Mouse (Mus musculus) MEL (cell line): ENCODE measurements around the gene Npy. TPM values are rescaled to one million over a fixed set of nuclear protein-coding genes. Genes with fewer than 3 reads are reported as not detected.

Source experiments
- DNase-seq: peaks from one replicate; pipeline ENCODE4 v3.0.0; 2011; ENCODE audit warnings: low read depth, low spot score
- H3K27ac ChIP-seq: 2 replicates; pipeline ENCODE4 v1.5.1; 2012; ENCODE audit warnings: low read depth, mild to moderate bottlenecking, control low read depth, low read length, moderate library complexity; ENCODE audit not compliant: control insufficient read depth
- H3K27me3 ChIP-seq, 2 experiments: fragments of 150-350 bp in 1 of 2; sonication (generic) in 1 of 2; 2 replicates each; pipeline ENCODE4 v1.6.1; 2012; ENCODE audit warnings: low read length in 2 of 2, mild to moderate bottlenecking in 2 of 2, improper control_type of control experiment in 1 of 2, moderate library complexity in 1 of 2; ENCODE audit not compliant: insufficient read depth in 2 of 2, control insufficient read depth in 1 of 2
- H3K36me3 ChIP-seq, 2 experiments: 2 replicates each; pipeline ENCODE4 v1.6.1; 2012 to 2014; ENCODE audit warnings: low read length in 2 of 2, improper control_type of control experiment in 1 of 2, inconsistent platforms in 1 of 2, mild to moderate bottlenecking in 1 of 2; ENCODE audit not compliant: insufficient read depth in 2 of 2, control insufficient read depth in 1 of 2
- H3K4me1 ChIP-seq, 2 experiments: fragments of 150-350 bp in 1 of 2; sonication (generic) in 1 of 2; 2 replicates each; pipeline ENCODE4 v1.6.1; 2012; ENCODE audit warnings: low read length in 2 of 2, improper control_type of control experiment in 1 of 2, mild to moderate bottlenecking in 1 of 2; ENCODE audit not compliant: insufficient read depth in 2 of 2, control insufficient read depth in 1 of 2
- H3K4me3 ChIP-seq, 2 experiments: fragments of 150-350 bp in 1 of 2; sonication (generic) in 1 of 2; 2 replicates each; pipeline ENCODE4 v1.5.1; 2012; ENCODE audit warnings: low read depth in 2 of 2, low read length in 2 of 2, mild to moderate bottlenecking in 2 of 2, moderate library complexity in 2 of 2, control low read depth in 1 of 2, improper control_type of control experiment in 1 of 2; ENCODE audit not compliant: control insufficient read depth in 1 of 2, insufficient read depth in 1 of 2
- H3K79me2 ChIP-seq: 2 replicates; pipeline ENCODE4 v1.6.1; 2012; ENCODE audit warnings: mild to moderate bottlenecking, low read length, moderate library complexity; ENCODE audit not compliant: control insufficient read depth, poor library complexity, insufficient read depth
- H3K9ac ChIP-seq: 2 replicates; pipeline ENCODE4 v1.6.1; 2012; ENCODE audit warnings: low read depth, mild to moderate bottlenecking, control low read depth, low read length, moderate library complexity; ENCODE audit not compliant: control insufficient read depth, poor library complexity, severe bottlenecking
- H3K9me3 ChIP-seq: fragments of 150-350 bp; sonication (generic); replicated peaks from 2 replicates; pipeline ENCODE4 v1.6.1; 2012; ENCODE audit warnings: mild to moderate bottlenecking, low read length, improper control_type of control experiment, moderate library complexity; ENCODE audit not compliant: insufficient read depth
- CHD2 ChIP-seq: IDR thresholded peaks from 2 replicates; pipeline ENCODE4 v1.6.1; 2011; ENCODE audit warnings: low read length, improper control_type of control experiment
- CTCF ChIP-seq, 3 experiments: IDR thresholded peaks in 2 of 3; conservative IDR thresholded peaks in 1 of 3; 2 replicates each; pipeline ENCODE4 v1.5.1; 2011 to 2012; ENCODE audit warnings: low read length in 3 of 3, low read depth in 2 of 3, mild to moderate bottlenecking in 2 of 3, improper control_type of control experiment in 1 of 3, inconsistent platforms in 1 of 3, mixed read lengths in 1 of 3, moderate library complexity in 1 of 3; ENCODE audit not compliant: control insufficient read depth in 1 of 3, insufficient read depth in 1 of 3, poor library complexity in 1 of 3, severe bottlenecking in 1 of 3
- ELF1 ChIP-seq: IDR thresholded peaks from 2 replicates; pipeline ENCODE4 v1.6.1; 2014; ENCODE audit warnings: low read depth, mild to moderate bottlenecking, inconsistent platforms, low read length, improper control_type of control experiment, moderate library complexity
- EP300 ChIP-seq, 2 experiments: IDR thresholded peaks; 2 replicates each; pipeline ENCODE4 v1.6.1; 2011; ENCODE audit warnings: improper control_type of control experiment in 2 of 2, low read length in 2 of 2, low read depth in 1 of 2, mild to moderate bottlenecking in 1 of 2
- ETS1 ChIP-seq: IDR thresholded peaks from 2 replicates; pipeline ENCODE4 v1.6.1; 2012; ENCODE audit warnings: low read depth, mild to moderate bottlenecking, inconsistent platforms, low read length, improper control_type of control experiment, moderate library complexity
- GABPA ChIP-seq: IDR thresholded peaks from 2 replicates; pipeline ENCODE4 v1.6.1; 2012; ENCODE audit warnings: low read depth, mild to moderate bottlenecking, inconsistent platforms, low read length, improper control_type of control experiment, moderate library complexity
- HCFC1 ChIP-seq: IDR thresholded peaks from 2 replicates; pipeline ENCODE4 v1.6.1; 2012; ENCODE audit warnings: low read depth, mild to moderate bottlenecking, inconsistent platforms, low read length, improper control_type of control experiment, moderate library complexity
- JUND ChIP-seq: IDR thresholded peaks from 2 replicates; pipeline ENCODE4 v1.6.1; 2011; ENCODE audit warnings: low read depth, mild to moderate bottlenecking, improper control_type of control experiment, low read length
- KAT2A ChIP-seq: conservative IDR thresholded peaks from 2 replicates; pipeline ENCODE4 v1.6.1; 2012; ENCODE audit warnings: low read depth, low read length, improper control_type of control experiment, inconsistent platforms
- MAFK ChIP-seq: IDR thresholded peaks from 2 replicates; pipeline ENCODE4 v1.6.1; 2011; ENCODE audit warnings: low read depth, mild to moderate bottlenecking, low read length, improper control_type of control experiment, borderline replicate concordance
- MAX ChIP-seq: IDR thresholded peaks from 2 replicates; pipeline ENCODE4 v1.6.1; 2011; ENCODE audit warnings: low read length, improper control_type of control experiment
- MEF2A ChIP-seq: IDR thresholded peaks from 2 replicates; pipeline ENCODE4 v1.6.1; 2014; ENCODE audit warnings: low read depth, mild to moderate bottlenecking, inconsistent platforms, low read length, improper control_type of control experiment; ENCODE audit not compliant: poor library complexity, insufficient replicate concordance, severe bottlenecking; ENCODE audit errors: extremely low read depth
- MXI1 ChIP-seq: IDR thresholded peaks from 2 replicates; pipeline ENCODE4 v1.6.1; 2011; ENCODE audit warnings: mild to moderate bottlenecking, low read depth, low read length, improper control_type of control experiment
- MYC ChIP-seq: IDR thresholded peaks from 2 replicates; pipeline ENCODE4 v1.6.1; 2011; ENCODE audit warnings: low read depth, mild to moderate bottlenecking, low read length, improper control_type of control experiment, moderate library complexity
- NELFE ChIP-seq: IDR thresholded peaks from 2 replicates; pipeline ENCODE4 v1.6.1; 2011; ENCODE audit warnings: low read depth, low read length, improper control_type of control experiment
- POLR2A ChIP-seq, 2 experiments: IDR thresholded peaks; 2 replicates each; pipeline ENCODE4 v1.6.1; 2011 to 2012; ENCODE audit warnings: low read length in 2 of 2, mild to moderate bottlenecking in 2 of 2, control low read depth in 1 of 2, improper control_type of control experiment in 1 of 2, low read depth in 1 of 2, moderate library complexity in 1 of 2; ENCODE audit not compliant: control insufficient read depth in 1 of 2, insufficient read depth in 1 of 2, poor library complexity in 1 of 2
- SMC3 ChIP-seq: IDR thresholded peaks from 2 replicates; pipeline ENCODE4 v1.6.1; 2011; ENCODE audit warnings: low read depth, low read length, improper control_type of control experiment
- TAL1 ChIP-seq: IDR thresholded peaks from 2 replicates; pipeline ENCODE4 v1.6.1; 2012; ENCODE audit warnings: mild to moderate bottlenecking, inconsistent platforms, low read length, moderate library complexity, mixed read lengths
- TBP ChIP-seq: IDR thresholded peaks from 2 replicates; pipeline ENCODE4 v1.8.0; 2011; ENCODE audit warnings: low read depth, low read length, improper control_type of control experiment
- USF1 ChIP-seq: IDR thresholded peaks from 2 replicates; pipeline ENCODE4 v1.6.1; 2014; ENCODE audit warnings: low read depth, mild to moderate bottlenecking, inconsistent platforms, low read length, improper control_type of control experiment, moderate library complexity
- ZC3H11A ChIP-seq: IDR thresholded peaks from 2 replicates; pipeline ENCODE4 v1.6.1; 2012; ENCODE audit warnings: low read depth, mild to moderate bottlenecking, inconsistent platforms, low read length, improper control_type of control experiment
- ZKSCAN1 ChIP-seq: IDR thresholded peaks from 2 replicates; pipeline ENCODE4 v1.6.1; 2012; ENCODE audit warnings: low read depth, mild to moderate bottlenecking, inconsistent platforms, low read length, improper control_type of control experiment, moderate library complexity
- polyA plus RNA-seq, 2 experiments: library from polyadenylated mRNA; stranded (reverse) in 1 of 2; unstranded in 1 of 2; fragments of >175 nt in 1 of 2; fragments of >200 nt in 1 of 2; gene quantifications; 2 replicates each; pipeline versions ENCODE4 v1.2.1 to v1.2.4; 2012; ENCODE audit warnings: low replicate concordance in 2 of 2, low read depth in 1 of 2; ENCODE audit not compliant: insufficient read length in 2 of 2, insufficient read depth in 1 of 2, missing spikeins in 1 of 2
- total RNA-seq: library from RNA; depleted of rRNA; stranded (reverse); fragments of 300-350 nt; gene quantifications from 2 replicates; pipeline ENCODE4 v1.2.3, GENCODE M21; 2012

Npy gene
- total and polyA plus RNA-seq, 3 experiments = not detected

DNA sequence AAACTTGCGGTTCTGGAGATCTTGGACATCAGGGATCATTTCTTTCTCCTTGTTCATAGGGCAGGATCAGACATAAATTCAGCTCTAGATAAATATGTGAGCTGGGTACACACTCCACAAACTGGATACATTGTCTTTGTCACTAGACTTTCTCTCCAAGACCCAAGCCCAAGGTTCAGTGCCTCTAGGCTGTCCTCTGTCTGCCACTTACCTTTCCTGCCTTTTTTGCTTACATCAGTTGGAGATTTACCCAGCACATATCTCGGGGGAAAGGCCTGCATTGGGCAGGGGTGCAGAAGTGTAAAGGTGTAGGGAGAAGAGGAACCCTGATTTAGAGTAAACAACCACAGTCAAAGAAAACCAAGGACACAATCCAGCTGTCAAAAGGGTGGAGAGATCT lies 1.3 kb downstream of the Npy start:
- Histone ChIP-seq H3K4me3 (no peak overlapping the region), H3K9ac (no peak overlapping the region), H3K36me3 (no peaks in the 10 kb centered on the region), H3K27ac (no peak overlapping the region), H3K4me1 (no peaks in the 10 kb centered on the region), H3K27me3 (no peaks in the 10 kb centered on the region; a peak in 1 of 4 replicates), H3K79me2 (no peaks in the 10 kb centered on the region), H3K9me3 (no peaks in the 10 kb centered on the region)
- no peak for DNase-seq
- no peak for TF ChIP-seq GABPA
- no peak for TF ChIP-seq MXI1
- TF ChIP-seq ZKSCAN1 = no peak
- no peak for TF ChIP-seq SMC3
- no peak for TF ChIP-seq NELFE
- TF ChIP-seq JUND = no peak
- no peak for TF ChIP-seq MEF2A
- TF ChIP-seq ETS1 = no peak
- no peak for TF ChIP-seq CTCF (IDR thresholded peaks at IDR 0.05 in 2 of 3, conservative IDR thresholded peaks at IDR 0.05 in 1 of 3; ENCODE audit: control insufficient read depth in 1 of 3, insufficient read depth in 1 of 3, low read depth in 2 of 3, low read length in 3 of 3, poor library complexity in 1 of 3, severe bottlenecking in 1 of 3)
- TF ChIP-seq EP300 (IDR thresholded peaks at IDR 0.05; ENCODE audit: low read depth in 1 of 2, low read length in 2 of 2) = no peak
- TF ChIP-seq ELF1 = no peak
- no peak for TF ChIP-seq MAX
- no peak for TF ChIP-seq MYC
- TF ChIP-seq CHD2 = no peak
- no peak for TF ChIP-seq ZC3H11A
- TF ChIP-seq HCFC1 = no peak
- no peak for TF ChIP-seq KAT2A
- TF ChIP-seq USF1 = no peak

DNA sequence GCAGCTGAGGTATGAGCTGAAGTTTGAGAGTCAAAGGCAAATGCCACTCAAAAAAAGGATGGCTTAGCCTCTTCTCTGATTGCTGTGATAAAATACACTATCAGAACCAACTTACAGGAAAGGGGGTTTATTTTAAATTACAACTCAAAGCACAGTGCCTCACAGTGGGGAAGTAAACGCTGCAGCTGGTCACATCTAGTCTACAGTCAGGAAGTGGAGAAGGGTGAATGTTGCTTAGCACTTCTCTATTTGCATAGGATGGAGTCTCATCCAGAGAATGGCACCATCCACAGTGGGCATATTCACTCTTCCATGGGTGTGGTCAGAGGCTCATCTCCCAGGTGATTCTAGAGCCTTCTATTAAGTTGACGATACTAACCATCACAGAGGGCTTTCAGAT lies 9.1 kb downstream of the Npy start:
- Histone ChIP-seq H3K27me3 (no peaks in the 10 kb centered on the region), H3K9ac (no peak overlapping the region), H3K4me3 (no peak overlapping the region), H3K27ac (no peak overlapping the region), H3K9me3 (no peaks in the 10 kb centered on the region), H3K36me3 (no peaks in the 10 kb centered on the region), H3K79me2 (no peaks in the 10 kb centered on the region), H3K4me1 (no peaks in the 10 kb centered on the region)
- TF ChIP-seq MYC (no peak), ZC3H11A (no peak), TAL1 (no peak), CHD2 (no peak), POLR2A (IDR thresholded peaks at IDR 0.05; ENCODE audit: control insufficient read depth in 1 of 2, insufficient read depth in 1 of 2, low read depth in 1 of 2, low read length in 2 of 2, poor library complexity in 1 of 2) (no peak), KAT2A (no peak), SMC3 (no peak), TBP (no peak), MAFK (no peak)
- no peak for DNase-seq
